Mouse (Mus musculus) T-helper 17 cell (primary cell): Measurements from ENCODE around the gene Gm11554.
"Not testable (repeated sequence)": the region's sequence is repeated elsewhere in the genome, so short reads cannot be mapped to it uniquely, and the experiment has no call there.

ENCODE experiments used
- in situ Hi-C, 2 experiments: fragments of 300-600 bp; cut with MboI, MseI; formaldehyde crosslinking; loops; 1 replicate in 1 of 2; 2 replicates in 1 of 2; pipeline ENCODE4 v1.15.1; 2025; ENCODE audit warnings: high pct_unique_total_duplicates in 2 of 2

The Gm11554 gene

DNA sequence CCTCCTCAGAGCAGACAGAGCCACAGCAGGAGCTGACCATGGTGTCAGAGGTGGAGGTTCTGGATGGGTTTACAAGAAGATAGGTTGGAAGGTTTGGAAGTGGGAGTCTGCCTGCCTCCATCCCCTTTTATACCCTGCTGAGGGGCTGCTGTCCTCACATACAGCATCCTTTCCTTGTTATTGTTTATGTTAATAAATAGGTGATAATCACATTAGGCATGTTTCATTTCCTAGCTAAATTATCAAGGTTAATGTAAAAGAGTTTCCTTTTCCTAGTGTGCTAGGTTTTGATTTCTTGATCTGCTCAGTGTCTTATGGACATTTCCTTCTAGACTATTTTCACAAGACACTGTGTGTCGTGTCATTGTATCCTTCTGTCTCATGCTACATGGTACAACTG lies at the start of gene Gm11554:
Gm11554 (minus strand) TSS at position 101 of the 400 bp plus-strand sequence.
- in situ Hi-C loops: not testable (repeated sequence)

- in situ Hi-C loops: no loop called here
These were observed 47.3 kb upstream of the Gm11554 start, which contains the start of gene Krtap4-16 for GRCm38 (mm10) chr11:99851508-99851907. Gene Krtap4-16, minus strand, starts transcription at chr11:99851608.

DNA sequence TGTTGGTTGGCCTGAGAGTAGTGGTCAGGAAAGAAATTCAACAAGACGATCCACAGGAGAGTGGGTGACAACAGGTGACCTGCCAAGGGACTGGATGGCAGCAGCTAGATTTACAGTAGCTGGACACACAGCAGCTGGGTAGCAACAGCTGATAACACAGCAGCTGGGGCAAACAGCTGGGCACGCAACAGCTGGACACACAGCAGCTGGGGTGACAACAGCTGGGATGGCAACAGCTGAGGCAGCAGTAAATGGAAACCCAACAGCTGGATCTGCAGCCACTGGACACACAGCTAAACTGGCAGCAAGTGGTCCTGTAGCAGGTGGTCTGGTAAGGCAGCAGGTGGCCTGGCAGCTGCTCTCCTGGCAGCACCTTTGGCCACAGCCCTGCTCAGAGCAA lies 42.5 kb upstream of the Gm11554 start:
- in situ Hi-C loops: no loop called here

DNA sequence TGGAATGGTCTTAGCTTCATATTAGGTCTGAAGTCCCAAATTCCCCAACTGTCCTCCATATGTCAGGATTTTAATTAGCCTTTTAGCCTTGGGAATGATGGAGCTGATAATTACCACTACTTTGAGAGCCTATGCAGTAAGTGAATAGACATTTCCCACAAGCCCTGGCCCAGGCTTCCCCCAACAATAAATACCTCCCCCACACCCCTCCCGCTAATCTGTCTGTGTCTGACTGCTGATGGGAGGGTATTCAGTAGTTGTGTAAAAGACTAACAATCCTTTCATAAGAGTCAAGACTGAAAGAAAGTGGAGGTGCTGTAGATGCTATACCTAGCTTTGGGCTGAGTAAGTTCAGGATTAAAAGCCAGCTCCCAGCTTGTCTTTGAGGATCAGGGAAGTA lies 37.9 kb upstream of the Gm11554 start:
- in situ Hi-C loops: no loop called here

GRCm38 (mm10) chr11:99837966-99838365 lies 33.7 kb upstream of the Gm11554 start, which contains the start of gene 2300003K06Rik:
Gene 2300003K06Rik, minus strand, starts transcription at chr11:99838066.
- in situ Hi-C loops: no loop called here

- in situ Hi-C loops: not testable (repeated sequence)
These were observed 11.3 kb upstream of the Gm11554 start, which contains the start of gene Gm11564 for GRCm38 (mm10) chr11:99815566-99815965. Gene Gm11564, minus strand, starts transcription at chr11:99815666.

GRCm38 (mm10) chr11:99809792-99810191 lies 5.5 kb upstream of the Gm11554 start, which contains the start of gene Krtap4-13:
Gene Krtap4-13, minus strand, starts transcription at chr11:99809892.
- in situ Hi-C loops: not testable (repeated sequence)

DNA sequence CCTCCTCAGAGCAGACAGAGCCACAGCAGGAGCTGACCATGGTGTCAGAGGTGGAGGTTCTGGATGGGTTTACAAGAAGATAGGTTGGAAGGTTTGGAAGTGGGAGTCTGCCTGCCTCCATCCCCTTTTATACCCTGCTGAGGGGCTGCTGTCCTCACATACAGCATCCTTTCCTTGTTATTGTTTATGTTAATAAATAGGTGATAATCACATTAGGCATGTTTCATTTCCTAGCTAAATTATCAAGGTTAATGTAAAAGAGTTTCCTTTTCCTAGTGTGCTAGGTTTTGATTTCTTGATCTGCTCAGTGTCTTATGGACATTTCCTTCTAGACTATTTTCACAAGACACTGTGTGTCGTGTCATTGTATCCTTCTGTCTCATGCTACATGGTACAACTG lies 5.4 kb downstream of the Gm11554 start, which contains the start of gene Gm11569:
Gm11569 (minus strand) TSS at position 101 of the 400 bp plus-strand sequence.
- in situ Hi-C loops: not testable (repeated sequence)

DNA sequence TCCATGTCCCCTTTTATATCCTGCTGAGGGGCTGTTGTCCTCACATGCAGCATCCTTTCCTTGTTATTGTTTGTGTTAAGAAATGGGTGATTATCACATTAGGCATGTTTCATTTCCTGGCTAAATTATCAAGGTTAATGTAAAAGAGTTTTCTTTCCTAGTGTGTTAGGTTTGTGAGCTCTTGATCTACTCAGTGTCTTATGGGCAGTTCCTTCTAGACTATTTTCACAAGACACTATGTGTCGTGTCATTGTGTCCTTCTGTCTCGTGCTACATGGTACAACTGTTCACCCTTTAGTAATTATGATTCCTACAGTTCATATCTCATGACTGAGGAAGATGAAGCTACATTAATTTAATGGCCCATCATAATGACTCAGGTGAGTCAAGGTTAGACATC lies 10.9 kb downstream of the Gm11554 start, which contains the start of gene Gm11596:
Gm11596 (minus strand) TSS at position 101 of the 400 bp plus-strand sequence.
- in situ Hi-C loops: no loop called here

DNA sequence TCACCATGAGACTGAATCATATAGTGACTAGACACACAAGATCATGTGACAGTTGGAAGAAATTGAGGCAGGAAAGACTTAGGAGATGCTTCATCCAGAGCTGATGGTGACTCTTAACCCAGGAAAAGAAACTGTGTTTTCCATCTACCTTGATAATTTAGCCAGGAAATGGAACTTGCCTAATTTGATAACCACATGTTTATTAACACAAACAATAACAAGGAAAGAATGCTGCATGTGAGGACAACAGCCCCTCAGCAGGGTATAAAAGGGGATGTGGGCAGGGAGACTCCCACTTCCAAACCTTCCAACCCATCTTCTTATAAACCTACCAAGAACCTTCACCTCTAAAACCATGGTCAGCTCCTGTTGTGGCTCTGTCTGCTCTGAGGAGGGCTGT lies 19.3 kb downstream of the Gm11554 start, which contains the start of gene Krtap4-9:
Krtap4-9 (plus strand) TSS at position 301 of the 400 bp plus-strand sequence.
- in situ Hi-C loops: not testable (repeated sequence)

GRCm38 (mm10) chr11:99780604-99781003 lies 23.6 kb downstream of the Gm11554 start, which contains the start of gene Krtap4-8:
Gene Krtap4-8, minus strand, starts transcription at chr11:99780704.
- in situ Hi-C loops: no loop called here

- in situ Hi-C loops: no loop called here
These were observed 25.8 kb downstream of the Gm11554 start for GRCm38 (mm10) chr11:99778401-99778800.

- in situ Hi-C loops: not testable (repeated sequence)
These were observed 31.4 kb downstream of the Gm11554 start, which contains the start of gene Gm11595 for GRCm38 (mm10) chr11:99772813-99773212. Gene Gm11595, minus strand, starts transcription at chr11:99772913.

DNA sequence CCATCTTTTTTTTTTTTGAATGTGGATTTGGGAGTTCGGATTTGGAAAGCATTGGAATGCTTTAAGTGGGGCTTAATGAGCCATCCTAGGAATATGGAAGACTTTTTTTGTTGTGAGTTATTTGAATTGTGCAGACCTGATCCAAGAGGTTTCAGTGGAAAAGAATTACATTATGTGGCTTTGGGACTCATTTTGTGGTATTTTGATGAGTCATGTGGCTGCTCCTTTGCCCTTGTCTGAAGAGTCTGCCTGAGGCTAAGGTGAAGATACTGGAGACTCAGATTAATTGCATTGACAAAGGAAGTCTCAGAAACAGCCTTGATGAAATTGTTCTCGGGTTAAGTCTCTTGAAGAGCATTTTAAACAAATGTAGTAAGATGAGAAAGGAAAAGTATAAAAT lies 35.8 kb downstream of the Gm11554 start:
- in situ Hi-C loops: no loop called here

- in situ Hi-C loops: no loop called here
These were observed 45.4 kb downstream of the Gm11554 start for GRCm38 (mm10) chr11:99758877-99759276.
